Mouse (Mus musculus) stomach, embryonic 15.5 days (tissue): ENCODE measurements around the gene Gm47959. TPM values are rescaled to one million over a fixed set of nuclear protein-coding genes. Genes with fewer than 3 reads are reported as not detected.

Experiments
- ATAC-seq: fragments of 200-750 bp; cut with Nextera tagmentation; 2 replicates; pipeline ENCODE4 v1.8.0; 2017; ENCODE audit warnings: low read depth, moderate number of reproducible peaks, moderate TSS enrichment; ENCODE audit not compliant: insufficient read depth, low FRiP score
- H3K27ac ChIP-seq: fragments of 300-500 bp; sonication (generic); 2 replicates; pipeline ENCODE4 v1.5.1; 2015; ENCODE audit warnings: mild to moderate bottlenecking, inconsistent platforms
- H3K27me3 ChIP-seq: fragments of 300-500 bp; sonication (generic); replicated peaks from 2 replicates; pipeline ENCODE4 v1.6.1; 2015; ENCODE audit warnings: inconsistent platforms
- H3K36me3 ChIP-seq: fragments of 300-500 bp; sonication (generic); 2 replicates; pipeline ENCODE4 v1.6.1; 2015; ENCODE audit warnings: inconsistent platforms
- H3K4me1 ChIP-seq: fragments of 300-500 bp; sonication (generic); 2 replicates; pipeline ENCODE4 v1.6.1; 2015; ENCODE audit warnings: inconsistent platforms
- H3K4me2 ChIP-seq: fragments of 300-500 bp; sonication (generic); 2 replicates; pipeline ENCODE4 v1.6.1; 2015; ENCODE audit warnings: mild to moderate bottlenecking, inconsistent platforms
- H3K4me3 ChIP-seq: fragments of 300-500 bp; sonication (generic); replicated peaks from 2 replicates; pipeline ENCODE4 v1.5.1; 2015; ENCODE audit warnings: inconsistent platforms
- H3K9ac ChIP-seq: fragments of 300-500 bp; sonication (generic); 2 replicates; pipeline ENCODE4 v1.6.1; 2015; ENCODE audit warnings: inconsistent platforms
- H3K9me3 ChIP-seq: fragments of 300-500 bp; sonication (generic); 2 replicates; pipeline ENCODE4 v1.6.1; 2016; ENCODE audit warnings: inconsistent platforms
- WGBS: fragments of 180-500 bp; shearing (Covaris S2); methylation state at CpG from one replicate; pipeline ENCODE4 v1.1.7; 2015; 5-methylcytosine and 5-hydroxymethylcytosine counted together
- polyA plus RNA-seq: library from polyadenylated mRNA; unstranded; fragments of >200 nt; fragmentation: Nextera tagmentation; extraction: Ambion mirVana; gene quantifications from 2 replicates; pipeline ENCODE4 v1.2.1, GENCODE M21; 2015

Gm47959 gene
- polyA plus RNA-seq, 1 experiment from 2014 or later: not detected

GRCm38 (mm10) chr1:82991596-82991995, 8.8 kb upstream of the Gm47959 start:
- H3K27ac ChIP-seq: no peak overlapping the region
- H3K9ac ChIP-seq: no peak overlapping the region
- H3K36me3 ChIP-seq: no peaks in the 10 kb centered on the region
- no peak overlapping the region for H3K4me3 ChIP-seq
- H3K4me2 ChIP-seq: no peak overlapping the region
- WGBS: 69% methylated on average over 3 of the region's 3 CpGs
- ATAC-seq: no peak
- H3K9me3 ChIP-seq: no peaks in the 10 kb centered on the region
- no peaks in the 10 kb centered on the region for H3K4me1 ChIP-seq
- H3K27me3 ChIP-seq: no peaks in the 10 kb centered on the region

DNA sequence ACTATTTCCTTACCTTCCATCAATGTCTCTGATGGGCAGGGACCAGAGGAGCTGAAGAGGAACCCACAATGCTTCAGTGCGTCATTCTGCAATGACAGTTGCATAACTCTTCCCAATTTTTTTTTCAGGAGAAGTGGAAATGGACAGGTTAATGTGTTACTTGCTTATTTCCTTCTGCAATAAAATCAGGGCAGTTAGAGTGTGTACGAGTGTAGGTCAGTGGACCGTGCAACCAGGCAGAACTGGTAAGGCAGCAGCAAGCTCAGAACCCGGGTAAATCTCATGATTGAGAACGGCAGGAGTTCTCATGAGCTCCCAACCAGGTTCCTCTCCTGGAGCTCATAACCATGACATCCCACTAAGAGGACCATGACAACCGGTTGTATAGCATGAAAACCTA, 8.3 kb upstream of the Gm47959 start:
- Histone ChIP-seq H3K27me3 (no peaks in the 10 kb centered on the region), H3K9ac (no peak overlapping the region), H3K4me2 (no peak overlapping the region), H3K4me1 (no peaks in the 10 kb centered on the region), H3K36me3 (no peaks in the 10 kb centered on the region), H3K9me3 (no peaks in the 10 kb centered on the region), H3K4me3 (no peak overlapping the region), H3K27ac (no peak overlapping the region)
- 88% methylated on average over 6 of the region's 6 CpGs for WGBS
- no peak for ATAC-seq

DNA sequence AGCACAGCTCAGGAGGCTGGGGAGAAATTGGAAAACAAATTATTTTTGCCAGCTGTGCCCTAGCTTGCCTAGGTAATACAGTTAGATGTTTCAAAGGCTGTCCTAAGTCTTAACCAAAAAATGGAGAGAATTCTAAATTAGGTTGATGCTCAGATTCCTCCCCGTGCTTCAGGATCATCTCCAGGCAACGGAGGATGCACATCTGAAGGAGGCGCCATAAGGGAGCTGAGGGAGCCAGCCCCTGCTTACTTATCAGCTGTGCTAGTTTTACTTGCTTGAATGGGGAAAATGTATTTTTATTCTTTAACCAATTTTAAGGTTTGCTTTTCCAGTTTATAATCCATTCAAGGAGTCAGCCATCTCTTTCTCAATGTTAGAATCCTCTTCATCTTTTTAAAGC, 6.4 kb upstream of the Gm47959 start:
- Histone ChIP-seq H3K36me3 (no peaks in the 10 kb centered on the region), H3K9me3 (no peaks in the 10 kb centered on the region), H3K4me2 (no peak overlapping the region), H3K4me1 (no peaks in the 10 kb centered on the region), H3K27me3 (no peaks in the 10 kb centered on the region), H3K9ac (no peak overlapping the region), H3K27ac (no peak overlapping the region), H3K4me3 (no peak overlapping the region)
- ATAC-seq: no peak
- WGBS: 74% methylated on average over 3 of the region's 3 CpGs

DNA sequence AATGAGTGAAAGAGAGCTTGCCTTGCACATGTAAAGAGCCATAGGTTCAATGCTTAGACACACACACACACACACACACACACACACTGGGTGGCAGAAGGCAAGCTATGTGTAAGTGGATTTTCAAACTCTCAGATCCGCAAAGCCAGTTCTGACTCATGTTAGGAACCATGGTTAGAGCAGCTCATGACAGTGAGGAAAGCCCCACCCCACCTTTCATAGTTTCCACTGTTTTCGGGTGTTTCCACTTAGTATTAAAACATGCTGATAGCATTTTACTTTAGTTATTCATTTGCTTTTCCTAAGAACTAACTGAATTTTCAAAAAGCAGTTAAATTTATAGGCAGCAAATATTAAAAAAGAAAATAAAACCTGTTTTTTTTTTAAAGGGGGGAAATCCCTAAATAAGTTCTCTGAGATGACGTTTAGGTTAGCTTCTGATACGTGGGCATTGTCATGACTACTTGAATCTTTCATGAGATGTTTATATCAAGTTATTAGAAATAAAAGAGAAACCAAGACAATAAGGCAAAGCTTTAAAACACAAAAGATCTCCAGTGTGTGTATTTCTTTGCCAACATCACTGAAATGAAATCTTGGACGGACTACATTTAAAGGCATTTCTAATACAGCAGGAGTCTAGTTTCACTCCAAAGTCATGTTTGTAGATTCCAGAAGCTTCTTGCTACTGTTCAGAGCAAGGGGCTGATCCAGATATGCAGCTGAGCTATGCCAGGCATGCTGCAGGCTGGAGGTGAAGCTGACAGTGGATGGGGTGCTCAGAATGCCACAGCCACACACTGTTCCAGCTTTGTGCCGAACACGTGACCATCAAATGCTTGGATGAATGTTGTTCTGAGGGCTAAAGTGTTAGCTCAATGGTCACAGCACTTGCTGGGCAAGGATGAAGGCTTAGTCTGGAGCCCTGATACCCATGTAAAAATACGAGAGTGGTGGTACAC, 6.2 kb downstream of the Gm47959 start:
- ATAC-seq: no peak
- H3K4me2 ChIP-seq: no peak overlapping the region
- no peaks in the 10 kb centered on the region for H3K27me3 ChIP-seq
- H3K9ac ChIP-seq: no peak overlapping the region
- WGBS: 74% methylated on average over 8 of the region's 8 CpGs
- H3K4me3 ChIP-seq: no peak overlapping the region
- no peak overlapping the region for H3K27ac ChIP-seq
- H3K4me1 ChIP-seq: no peaks in the 10 kb centered on the region
- H3K9me3 ChIP-seq: no peaks in the 10 kb centered on the region
- H3K36me3 ChIP-seq: no peaks in the 10 kb centered on the region

GRCm38 (mm10) chr1:83007471-83007870, 7.1 kb downstream of the Gm47959 start:
- Histone ChIP-seq H3K4me1 (no peaks in the 10 kb centered on the region), H3K9me3 (no peaks in the 10 kb centered on the region), H3K9ac (no peak overlapping the region), H3K36me3 (no peaks in the 10 kb centered on the region), H3K27me3 (no peaks in the 10 kb centered on the region), H3K27ac (no peak overlapping the region), H3K4me3 (no peak overlapping the region), H3K4me2 (no peak overlapping the region)
- ATAC-seq: no peak
- 37% methylated on average over 6 of the region's 6 CpGs for WGBS

GRCm38 (mm10) chr1:83014477-83014876, 14.1 kb downstream of the Gm47959 start:
- 78% methylated on average over 3 of the region's 3 CpGs for WGBS
- Histone ChIP-seq H3K27ac (no peak overlapping the region), H3K9me3 (no peaks in the 10 kb centered on the region), H3K9ac (no peak overlapping the region), H3K4me1 (no peaks in the 10 kb centered on the region), H3K36me3 (no peaks in the 10 kb centered on the region), H3K4me2 (no peak overlapping the region), H3K4me3 (no peak overlapping the region), H3K27me3 (no peaks in the 10 kb centered on the region)
- ATAC-seq: no peak

DNA sequence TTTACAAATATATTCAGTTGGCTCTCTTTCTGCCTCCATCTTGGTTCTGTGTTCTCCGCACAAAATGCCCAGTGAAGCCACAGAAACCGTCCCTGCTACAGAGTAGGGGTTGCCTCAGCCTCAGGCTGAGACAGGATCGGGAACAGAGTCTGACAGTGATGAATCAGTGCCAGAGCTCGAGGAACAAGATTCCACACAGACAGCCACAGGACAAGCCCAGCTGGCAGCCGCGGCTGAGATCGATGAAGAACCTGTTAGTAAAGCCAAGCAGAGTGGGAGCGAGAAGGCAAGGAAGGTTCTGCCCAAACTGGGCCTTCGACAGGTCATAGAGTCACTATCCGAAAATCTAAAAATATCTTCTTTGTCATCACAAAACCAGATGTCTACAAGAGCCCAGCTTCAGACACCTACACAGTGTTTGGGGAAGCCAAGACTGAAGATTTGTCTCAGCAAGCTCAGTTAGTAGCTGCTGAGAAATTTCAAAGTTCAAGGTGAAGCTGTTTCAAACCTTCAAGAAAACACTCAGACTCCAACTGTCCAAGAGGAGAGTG, 15.1 kb downstream of the Gm47959 start:
- Histone ChIP-seq H3K4me1 (no peaks in the 10 kb centered on the region), H3K4me2 (no peak overlapping the region), H3K4me3 (no peak overlapping the region), H3K36me3 (no peaks in the 10 kb centered on the region), H3K27me3 (no peaks in the 10 kb centered on the region), H3K27ac (no peak overlapping the region), H3K9me3 (no peaks in the 10 kb centered on the region), H3K9ac (no peak overlapping the region)
- WGBS: 56% methylated on average over 10 of the region's 10 CpGs
- ATAC-seq: no peak

DNA sequence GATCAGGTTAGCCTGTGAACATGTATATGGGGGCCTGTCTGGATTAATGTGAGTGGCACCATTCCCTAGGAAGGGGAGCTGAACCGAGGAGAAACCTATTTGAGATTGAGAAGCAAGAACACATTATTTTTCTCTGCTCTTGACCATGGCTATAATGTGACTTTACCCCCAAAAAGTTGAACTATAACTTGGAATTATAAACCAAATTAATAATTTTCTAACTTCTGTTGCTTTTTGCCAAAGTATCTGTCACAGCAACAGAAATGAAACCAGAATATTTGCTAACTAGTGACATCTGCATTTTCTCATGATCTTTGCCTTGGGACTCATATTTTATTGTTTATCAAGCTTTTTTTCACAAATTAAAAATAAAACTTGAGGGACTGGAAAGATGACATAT, 16.2 kb downstream of the Gm47959 start:
- WGBS: 62% methylated on average over 1 of the region's 1 CpGs
- no peak overlapping the region for H3K27ac ChIP-seq
- H3K36me3 ChIP-seq: no peaks in the 10 kb centered on the region
- H3K4me1 ChIP-seq: no peaks in the 10 kb centered on the region
- no peak overlapping the region for H3K4me2 ChIP-seq
- no peaks in the 10 kb centered on the region for H3K9me3 ChIP-seq
- no peak overlapping the region for H3K9ac ChIP-seq
- H3K4me3 ChIP-seq: no peak overlapping the region
- ATAC-seq: no peak
- no peaks in the 10 kb centered on the region for H3K27me3 ChIP-seq

DNA sequence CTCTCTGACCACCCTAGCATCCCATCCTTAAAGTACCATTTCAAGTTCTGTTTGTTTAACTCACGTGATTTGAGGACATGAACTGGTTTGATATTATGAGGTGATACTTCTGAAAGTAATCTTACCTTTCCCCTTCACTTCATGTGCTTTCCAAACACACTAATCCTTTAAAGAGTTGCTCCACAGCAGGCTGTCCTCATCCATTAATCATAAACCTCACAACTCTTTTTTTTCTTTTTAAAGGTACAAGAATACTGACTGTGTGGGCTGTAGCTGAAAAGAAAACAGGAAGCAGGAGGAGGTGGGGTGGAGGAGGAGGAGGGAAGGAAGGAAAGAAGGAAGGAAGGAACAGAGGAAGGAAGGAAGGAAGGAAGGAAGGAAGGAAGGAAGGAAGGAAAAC, 31.6 kb downstream of the Gm47959 start:
- H3K9ac ChIP-seq: no peak overlapping the region
- 19% methylated on average over 1 of the region's 1 CpGs for WGBS
- ATAC-seq: no peak
- H3K4me1 ChIP-seq: no peaks in the 10 kb centered on the region
- no peaks in the 10 kb centered on the region for H3K27me3 ChIP-seq
- no peaks in the 10 kb centered on the region for H3K36me3 ChIP-seq
- no peak overlapping the region for H3K27ac ChIP-seq
- no peak overlapping the region for H3K4me3 ChIP-seq
- no peak overlapping the region for H3K4me2 ChIP-seq
- H3K9me3 ChIP-seq: no peaks in the 10 kb centered on the region

DNA sequence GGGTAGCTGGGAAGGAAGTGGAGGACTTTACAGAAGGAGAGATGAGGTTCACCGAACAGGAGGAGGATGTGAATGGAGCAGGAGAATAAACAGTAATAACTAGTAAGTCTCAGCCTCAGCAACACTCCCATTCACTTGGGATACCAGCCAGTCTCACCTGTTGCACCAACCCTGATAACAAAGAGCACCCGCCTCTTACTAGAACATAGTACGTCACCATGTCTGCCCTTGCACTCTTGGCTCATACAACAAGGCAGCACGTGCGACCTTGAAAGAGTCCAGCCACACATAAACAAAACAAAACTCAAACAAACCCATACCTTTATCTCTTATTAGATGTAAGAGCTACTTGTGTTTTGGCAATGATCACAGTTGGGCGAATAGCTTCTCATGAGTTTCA, 32.2 kb downstream of the Gm47959 start:
- Histone ChIP-seq H3K4me3 (no peak overlapping the region), H3K4me1 (no peaks in the 10 kb centered on the region), H3K27me3 (no peaks in the 10 kb centered on the region), H3K9ac (no peak overlapping the region), H3K9me3 (no peaks in the 10 kb centered on the region), H3K4me2 (no peak overlapping the region), H3K27ac (no peak overlapping the region), H3K36me3 (no peaks in the 10 kb centered on the region)
- no peak for ATAC-seq
- WGBS: 75% methylated on average over 6 of the region's 6 CpGs

- no peaks in the 10 kb centered on the region for H3K27me3 ChIP-seq
- WGBS: 70% methylated on average over 5 of the region's 5 CpGs
- no peak for ATAC-seq
- H3K4me3 ChIP-seq: no peak overlapping the region
- no peak overlapping the region for H3K27ac ChIP-seq
- no peak overlapping the region for H3K4me2 ChIP-seq
- H3K9me3 ChIP-seq: no peaks in the 10 kb centered on the region
- no peaks in the 10 kb centered on the region for H3K36me3 ChIP-seq
- H3K4me1 ChIP-seq: no peaks in the 10 kb centered on the region
- no peak overlapping the region for H3K9ac ChIP-seq
Observed at GRCm38 (mm10) chr1:83034509-83034908, 34.2 kb downstream of the Gm47959 start.

DNA sequence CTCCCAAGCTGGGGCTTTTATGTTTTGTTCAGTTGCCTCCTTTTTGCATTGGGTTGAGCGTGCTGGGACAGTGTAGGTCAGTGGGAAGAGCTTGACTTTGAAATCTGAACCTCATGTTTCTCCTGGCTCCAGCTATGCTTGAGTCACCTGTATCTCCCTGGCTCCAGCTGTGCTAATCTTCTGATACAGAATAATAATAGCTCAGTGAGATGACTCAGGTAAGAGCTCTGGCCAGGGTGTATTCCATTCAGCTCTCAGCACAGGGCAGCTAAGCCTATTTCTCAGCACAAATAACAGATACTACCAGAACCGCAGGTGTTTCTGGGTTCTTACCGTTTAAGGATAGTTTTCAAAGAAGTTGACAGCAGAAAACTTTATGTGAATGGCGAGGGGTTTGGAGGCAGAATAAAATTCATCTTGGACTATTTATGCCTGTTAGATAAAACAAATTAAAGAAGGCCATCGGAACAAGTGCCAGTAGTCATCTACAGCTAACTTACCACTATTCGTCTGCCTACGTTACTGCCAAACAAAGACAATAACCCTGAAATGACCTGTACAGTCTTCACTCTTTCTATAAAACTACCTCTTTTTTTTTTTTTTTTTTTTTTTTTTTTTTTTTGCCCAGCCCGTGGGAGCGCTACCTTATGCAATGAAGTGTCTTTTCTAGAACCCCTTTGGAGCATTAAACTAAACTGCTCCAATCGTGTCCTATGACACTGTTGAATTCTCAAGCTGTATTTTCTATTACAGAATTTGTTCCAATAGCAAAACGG, 36.7 kb downstream of the Gm47959 start:
- H3K4me3 ChIP-seq: no peak overlapping the region
- H3K36me3 ChIP-seq: no peaks in the 10 kb centered on the region
- ATAC-seq: no peak
- H3K4me2 ChIP-seq: peak overlapping the region; percentile 70; the same call in 1 of the 2 replicates
- H3K9me3 ChIP-seq: no peaks in the 10 kb centered on the region
- no peak overlapping the region for H3K27ac ChIP-seq
- H3K4me1 ChIP-seq: no peaks in the 10 kb centered on the region
- no peak overlapping the region for H3K9ac ChIP-seq
- no peaks in the 10 kb centered on the region for H3K27me3 ChIP-seq
- WGBS: 72% methylated on average over 11 of the region's 11 CpGs
